Mouse (Mus musculus) CH12.LX (cell line): ENCODE measurements around the gene Btnl4.
"Not testable (repeated sequence)": the region's sequence is repeated elsewhere in the genome, so short reads cannot be mapped to it uniquely, and the experiment has no call there.

Experiments used
- CTCF ChIP-seq, 2 experiments: IDR thresholded peaks in 1 of 2; conservative IDR thresholded peaks in 1 of 2; 2 replicates each; pipeline ENCODE4 v1.5.1; 2011 to 2012; ENCODE audit warnings: low read depth in 2 of 2, low read length in 2 of 2, improper control_type of control experiment in 1 of 2, inconsistent platforms in 1 of 2, mild to moderate bottlenecking in 1 of 2, moderate library complexity in 1 of 2
- E2F4 ChIP-seq: IDR thresholded peaks from 2 replicates; pipeline ENCODE4 v1.6.1; 2011; ENCODE audit warnings: low read depth, low read length, improper control_type of control experiment; ENCODE audit not compliant: insufficient replicate concordance
- ELF1 ChIP-seq: IDR thresholded peaks from 2 replicates; pipeline ENCODE4 v1.6.1; 2014; ENCODE audit warnings: low read depth, mild to moderate bottlenecking, inconsistent platforms, low read length, improper control_type of control experiment
- EP300 ChIP-seq: IDR thresholded peaks from 2 replicates; pipeline ENCODE4 v1.6.1; 2011; ENCODE audit warnings: low read length, improper control_type of control experiment
- GABPA ChIP-seq: IDR thresholded peaks from 2 replicates; pipeline ENCODE4 v1.6.1; 2012; ENCODE audit warnings: low read depth, low read length, improper control_type of control experiment, inconsistent platforms; ENCODE audit not compliant: insufficient replicate concordance
- JUND ChIP-seq: conservative IDR thresholded peaks from 2 replicates; pipeline ENCODE4 v1.6.1; 2011; ENCODE audit warnings: low read depth, low read length, improper control_type of control experiment
- KAT2A ChIP-seq: IDR thresholded peaks from 2 replicates; pipeline ENCODE4 v1.6.1; 2012; ENCODE audit warnings: low read length, improper control_type of control experiment, inconsistent platforms; ENCODE audit not compliant: insufficient replicate concordance
- MAX ChIP-seq: IDR thresholded peaks from 2 replicates; pipeline ENCODE4 v1.6.1; 2011; ENCODE audit warnings: low read length, improper control_type of control experiment
- MEF2A ChIP-seq: IDR thresholded peaks from 2 replicates; pipeline ENCODE4 v1.6.1; 2014; ENCODE audit warnings: low read depth, mild to moderate bottlenecking, inconsistent platforms, low read length, improper control_type of control experiment, borderline replicate concordance
- POLR2A ChIP-seq: IDR thresholded peaks from 2 replicates; pipeline ENCODE4 v1.6.1; 2011; ENCODE audit warnings: low read depth, mild to moderate bottlenecking, improper control_type of control experiment, low read length
- SMC3 ChIP-seq: IDR thresholded peaks from 2 replicates; pipeline ENCODE4 v1.6.1; 2011; ENCODE audit warnings: low read depth, low read length, improper control_type of control experiment
- TCF12 ChIP-seq: IDR thresholded peaks from 2 replicates; pipeline ENCODE4 v1.6.1; 2014; ENCODE audit warnings: low read depth, mild to moderate bottlenecking, inconsistent platforms, low read length, improper control_type of control experiment
- UBTF ChIP-seq: IDR thresholded peaks from 2 replicates; pipeline ENCODE4 v1.6.1; 2012; ENCODE audit warnings: low read depth, mild to moderate bottlenecking, inconsistent platforms, low read length, improper control_type of control experiment, moderate library complexity
- ZC3H11A ChIP-seq: IDR thresholded peaks from 2 replicates; pipeline ENCODE4 v1.6.1; 2012; ENCODE audit warnings: low read depth, mild to moderate bottlenecking, inconsistent platforms, low read length, improper control_type of control experiment

DNA sequence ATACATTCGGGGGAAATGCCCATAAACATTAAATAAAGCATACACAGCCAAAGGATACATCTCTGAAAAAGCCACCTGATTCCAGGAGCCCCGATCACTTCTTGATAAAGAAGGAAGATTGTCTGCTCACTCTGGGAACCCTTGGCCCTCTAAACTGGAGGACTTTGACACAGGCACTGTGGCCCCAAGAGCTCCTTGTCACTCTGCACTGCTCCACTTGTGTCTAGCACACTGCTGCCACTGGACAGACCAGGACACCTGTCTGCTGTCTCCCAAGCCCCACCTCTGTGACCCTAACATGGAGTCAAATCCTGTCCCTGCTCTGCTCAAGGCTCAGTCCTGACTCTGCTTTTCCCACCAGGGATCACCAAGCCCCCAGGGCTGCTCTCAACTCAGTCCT, 18.0 kb upstream of the Btnl4 start:
- TF ChIP-seq CTCF (conservative IDR thresholded peaks at IDR 0.05 in 1 of 2, IDR thresholded peaks at IDR 0.05 in 1 of 2; ENCODE audit: low read depth in 2 of 2, low read length in 2 of 2); MAX; EP300; JUND; TCF12; ZC3H11A; ELF1; MEF2A; POLR2A; E2F4; GABPA; UBTF; KAT2A; SMC3: not testable (repeated sequence)
